Mouse (Mus musculus) megakaryocyte, embryonic 14.5 days (primary cell): ENCODE data around the gene Grem2. TPM values are rescaled to one million over a fixed set of nuclear protein-coding genes. Genes with fewer than 3 reads are reported as not detected.

Experiments used
- H3K27me3 ChIP-seq: replicated peaks from 2 replicates; pipeline ENCODE3; 2012; ENCODE audit warnings: inconsistent platforms
- H3K36me3 ChIP-seq: replicated peaks from 2 replicates; pipeline ENCODE3; 2012; ENCODE audit warnings: low read length, inconsistent platforms, mixed read lengths
- H3K4me1 ChIP-seq: 2 replicates; pipeline ENCODE4 v1.6.1; 2012; ENCODE audit warnings: inconsistent platforms
- H3K4me3 ChIP-seq: replicated peaks from 2 replicates; pipeline ENCODE3; 2012; ENCODE audit warnings: moderate library complexity, mild to moderate bottlenecking, inconsistent platforms
- H3K9me3 ChIP-seq: 2 replicates; pipeline ENCODE4 v1.6.1; 2012; ENCODE audit warnings: inconsistent platforms
- FLI1 ChIP-seq: IDR thresholded peaks from 2 replicates; pipeline ENCODE4 v1.6.1; 2012; ENCODE audit warnings: low read length, inconsistent platforms, mixed read lengths
- GATA1 ChIP-seq: IDR thresholded peaks from 3 replicates; pipeline ENCODE4 v1.6.1; 2012; ENCODE audit warnings: mixed read lengths, low read length, inconsistent platforms, borderline replicate concordance
- polyA plus RNA-seq: library from polyadenylated mRNA; stranded (reverse); fragments of >175 nt; gene quantifications from 2 replicates; pipeline ENCODE4 v1.2.3, GENCODE M21; 2012; ENCODE audit warnings: low replicate concordance; ENCODE audit not compliant: insufficient read depth

The Grem2 gene
- polyA plus RNA-seq, 1 experiment = not detected

- no peaks in the 10 kb centered on the region for H3K4me1 ChIP-seq
- no peaks in the 10 kb centered on the region for H3K9me3 ChIP-seq
- H3K4me3 ChIP-seq = no peak overlapping the region
- no peaks in the 10 kb centered on the region for H3K36me3 ChIP-seq
- TF ChIP-seq GATA1 (no peak), FLI1 (no peak)
- H3K27me3 ChIP-seq = no peaks in the 10 kb centered on the region
These were observed 133.0 kb downstream of the Grem2 start for GRCm38 (mm10) chr1:174788617-174789016.
